Mouse (Mus musculus) megakaryocyte, embryonic 14.5 days (primary cell): Measurements from ENCODE around the gene Uba1.

Source experiments
- FLI1 ChIP-seq: IDR thresholded peaks from 2 replicates; pipeline ENCODE4 v1.6.1; 2012; ENCODE audit warnings: low read length, inconsistent platforms, mixed read lengths
- GATA1 ChIP-seq: IDR thresholded peaks from 3 replicates; pipeline ENCODE4 v1.6.1; 2012; ENCODE audit warnings: mixed read lengths, low read length, inconsistent platforms, borderline replicate concordance

- TF ChIP-seq GATA1: no peak
- TF ChIP-seq FLI1: no peak
Measured at GRCm38 (mm10) chrX:20695842-20696241, 37.7 kb downstream of the Uba1 start.
